Mouse (Mus musculus): ENCODE data around the gene Ikzf1. TPM values are rescaled to one million over a fixed set of nuclear protein-coding genes. Genes with fewer than 3 reads are reported as not detected.

The Ikzf1 gene
- 28.3 and 44.6 TPM in 2 replicates for polyA plus RNA-seq (2015; fragmentation: Nextera tagmentation; extraction: Ambion mirVana)

GRCm38 (mm10) chr11:11684930-11685852 lies at the start of gene Ikzf1:
Gene Ikzf1, plus strand, starts transcription at chr11:11685003.
- no peaks in the 10 kb centered on the region for H3K9me3 ChIP-seq (replicated peaks)
- 1% methylated on average over 85 of the region's 100 CpGs for WGBS (ENCODE audit: insufficient replicate concordance)
- peak within 1 kb of the TSS; percentile 91 for H3K27ac ChIP-seq
- peaks cover 14% of the 10 kb centered on the region for H3K27me3 ChIP-seq
- H3K4me3 ChIP-seq (replicated peaks), result peak within 1 kb of the TSS; percentile 86
- no peaks in the 10 kb centered on the region for H3K36me3 ChIP-seq
- peaks cover 40% of the 10 kb centered on the region for H3K4me1 ChIP-seq (replicated peaks)
- ATAC-seq (ENCODE audit: low read depth) (peak; percentile 89), DNase-seq (peak; percentile 72)
- H3K9ac ChIP-seq, result peak within 1 kb of the TSS; percentile 89
- H3K4me2 ChIP-seq, result peak within 1 kb of the TSS; percentile 91

GRCm38 (mm10) chr11:11644303-11644702 lies 40.5 kb upstream of the Ikzf1 start:
- no peaks in the 10 kb centered on the region for H3K9me3 ChIP-seq (replicated peaks)
- H3K27me3 ChIP-seq, result no peaks in the 10 kb centered on the region
- no peaks in the 10 kb centered on the region for H3K4me1 ChIP-seq (replicated peaks)
- no peaks in the 10 kb centered on the region for H3K36me3 ChIP-seq
- H3K9ac ChIP-seq, result no peak overlapping the region
- H3K27ac ChIP-seq, result no peak overlapping the region
- ATAC-seq (ENCODE audit: low read depth) (no peak), DNase-seq (no peak)
- no peak overlapping the region for H3K4me2 ChIP-seq
- no peak overlapping the region for H3K4me3 ChIP-seq (replicated peaks)

- Histone ChIP-seq H3K4me1 (replicated peaks) (peaks cover 44% of the 10 kb centered on the region), H3K4me2 (peak overlapping the region; percentile 37), H3K9ac (peak overlapping the region; percentile 26; the same call in 1 of the 2 replicates), H3K4me3 (replicated peaks) (no peak overlapping the region), H3K27me3 (no peaks in the 10 kb centered on the region), H3K9me3 (replicated peaks) (no peaks in the 10 kb centered on the region), H3K27ac (peak overlapping the region; percentile 75), H3K36me3 (no peaks in the 10 kb centered on the region)
- no peak for DNase-seq
- 23% methylated on average over 3 of the region's 3 CpGs for WGBS (ENCODE audit: insufficient replicate concordance)
- ATAC-seq (ENCODE audit: low read depth), result peak; percentile 16
These were observed 28.4 kb upstream of the Ikzf1 start for GRCm38 (mm10) chr11:11656388-11656787.

GRCm38 (mm10) chr11:11656995-11657530 lies 27.7 kb upstream of the Ikzf1 start:
- peak; percentile 95 for ATAC-seq (ENCODE audit: low read depth)
- H3K4me3 ChIP-seq (replicated peaks), result no peak overlapping the region
- peak overlapping the region; percentile 37 for H3K4me2 ChIP-seq
- H3K27me3 ChIP-seq, result no peaks in the 10 kb centered on the region
- H3K9ac ChIP-seq, result peak overlapping the region; percentile 32
- H3K27ac ChIP-seq, result peak overlapping the region; percentile 75
- H3K9me3 ChIP-seq (replicated peaks), result no peaks in the 10 kb centered on the region
- H3K4me1 ChIP-seq (replicated peaks), result peaks cover 44% of the 10 kb centered on the region
- no peaks in the 10 kb centered on the region for H3K36me3 ChIP-seq
- 13% methylated on average over 5 of the region's 5 CpGs for WGBS (ENCODE audit: insufficient replicate concordance)
- DNase-seq, result peak; percentile 61

- ATAC-seq (ENCODE audit: low read depth) (peak; percentile 28; the same call in 1 of the 2 replicates), DNase-seq (no peak)
- H3K36me3 ChIP-seq, result no peaks in the 10 kb centered on the region
- no peaks in the 10 kb centered on the region for H3K9me3 ChIP-seq (replicated peaks)
- H3K4me2 ChIP-seq, result 0 out of 2 replicates have a peak overlapping the region, but pooled peaks have one; percentile 37
- 59% methylated on average over 4 of the region's 4 CpGs for WGBS (ENCODE audit: insufficient replicate concordance)
- H3K27me3 ChIP-seq, result no peaks in the 10 kb centered on the region
- H3K4me3 ChIP-seq (replicated peaks), result no peak overlapping the region
- peak overlapping the region; percentile 32; the same call in 1 of the 2 replicates for H3K9ac ChIP-seq
- H3K27ac ChIP-seq, result peak overlapping the region; percentile 75
- H3K4me1 ChIP-seq (replicated peaks), result peaks cover 44% of the 10 kb centered on the region
These were observed 27.2 kb upstream of the Ikzf1 start for GRCm38 (mm10) chr11:11657634-11658033.

- ATAC-seq (ENCODE audit: low read depth), result no peak
- DNase-seq, result no peak
- Histone ChIP-seq H3K4me2 (no peak overlapping the region), H3K9ac (no peak overlapping the region), H3K4me3 (replicated peaks) (no peak overlapping the region), H3K27me3 (no peaks in the 10 kb centered on the region), H3K27ac (no peak overlapping the region), H3K36me3 (no peaks in the 10 kb centered on the region), H3K9me3 (replicated peaks) (no peaks in the 10 kb centered on the region), H3K4me1 (replicated peaks) (peaks cover 44% of the 10 kb centered on the region)
- 58% methylated on average over 4 of the region's 4 CpGs for WGBS (ENCODE audit: insufficient replicate concordance)
These were observed 26.0 kb upstream of the Ikzf1 start for GRCm38 (mm10) chr11:11658834-11659233.

- ATAC-seq (ENCODE audit: low read depth), result no peak
- no peak overlapping the region for H3K27ac ChIP-seq
- WGBS (ENCODE audit: insufficient replicate concordance), result 65% methylated on average over 4 of the region's 4 CpGs
These were observed 24.2 kb upstream of the Ikzf1 start for GRCm38 (mm10) chr11:11660651-11661050.

GRCm38 (mm10) chr11:11667254-11667921 lies 17.4 kb upstream of the Ikzf1 start:
- H3K9ac ChIP-seq, result no peak overlapping the region
- ATAC-seq (ENCODE audit: low read depth) (no peak), DNase-seq (no peak)
- no peaks in the 10 kb centered on the region for H3K9me3 ChIP-seq (replicated peaks)
- H3K4me3 ChIP-seq (replicated peaks), result no peak overlapping the region
- WGBS (ENCODE audit: insufficient replicate concordance), result 57% methylated on average over 4 of the region's 4 CpGs
- H3K27ac ChIP-seq, result 0 out of 2 replicates have a peak overlapping the region, but pooled peaks have one; percentile 13
- H3K36me3 ChIP-seq, result no peaks in the 10 kb centered on the region
- no peaks in the 10 kb centered on the region for H3K4me1 ChIP-seq (replicated peaks)
- no peaks in the 10 kb centered on the region for H3K27me3 ChIP-seq
- no peak overlapping the region for H3K4me2 ChIP-seq

More at GRCm38 (mm10) chr11:11660651-11661050, 24.2 kb upstream of the Ikzf1 start:
- no peak for DNase-seq
- Histone ChIP-seq H3K4me1 (replicated peaks) (peaks cover 42% of the 10 kb centered on the region), H3K4me3 (replicated peaks) (no peak overlapping the region), H3K27me3 (no peaks in the 10 kb centered on the region), H3K36me3 (no peaks in the 10 kb centered on the region), H3K4me2 (no peak overlapping the region), H3K9ac (no peak overlapping the region), H3K9me3 (replicated peaks) (no peaks in the 10 kb centered on the region)

GRCm38 (mm10) chr11:11667922-11668290 lies 16.9 kb upstream of the Ikzf1 start:
- WGBS (ENCODE audit: insufficient replicate concordance), result 64% methylated on average over 3 of the region's 3 CpGs
- Histone ChIP-seq H3K4me2 (no peak overlapping the region), H3K9ac (no peak overlapping the region), H3K9me3 (replicated peaks) (no peaks in the 10 kb centered on the region), H3K36me3 (no peaks in the 10 kb centered on the region), H3K27me3 (no peaks in the 10 kb centered on the region), H3K4me3 (replicated peaks) (no peak overlapping the region), H3K27ac (peak overlapping the region; percentile 24; the same call in 1 of the 2 replicates), H3K4me1 (replicated peaks) (no peaks in the 10 kb centered on the region)
- DNase-seq (no peak), ATAC-seq (ENCODE audit: low read depth) (no peak)

GRCm38 (mm10) chr11:11672974-11673373 lies 11.8 kb upstream of the Ikzf1 start:
- Histone ChIP-seq H3K36me3 (no peaks in the 10 kb centered on the region), H3K4me1 (replicated peaks) (no peaks in the 10 kb centered on the region), H3K9ac (no peak overlapping the region), H3K4me2 (no peak overlapping the region), H3K27ac (no peak overlapping the region), H3K4me3 (replicated peaks) (no peak overlapping the region), H3K9me3 (replicated peaks) (no peaks in the 10 kb centered on the region), H3K27me3 (no peaks in the 10 kb centered on the region)
- ATAC-seq (ENCODE audit: low read depth), result no peak
- WGBS (ENCODE audit: insufficient replicate concordance), result 64% methylated on average over 4 of the region's 4 CpGs
- DNase-seq, result no peak

- ATAC-seq (ENCODE audit: low read depth), result no peak
- H3K4me1 ChIP-seq (replicated peaks), result peaks cover 13% of the 10 kb centered on the region
These were observed 9.7 kb upstream of the Ikzf1 start for GRCm38 (mm10) chr11:11675063-11675462.

More at GRCm38 (mm10) chr11:11675063-11675462, 9.7 kb upstream of the Ikzf1 start:
- Histone ChIP-seq H3K27me3 (no peaks in the 10 kb centered on the region), H3K4me2 (no peak overlapping the region), H3K4me3 (replicated peaks) (no peak overlapping the region), H3K27ac (no peak overlapping the region), H3K9ac (no peak overlapping the region), H3K9me3 (replicated peaks) (no peaks in the 10 kb centered on the region), H3K36me3 (no peaks in the 10 kb centered on the region)
- no peak for DNase-seq

Data from liver, embryonic 13.5 days (tissue).